Mouse (Mus musculus): Measurements from ENCODE around the gene Alkbh6. TPM values are rescaled to one million over a fixed set of nuclear protein-coding genes. Genes with fewer than 3 reads are reported as not detected.
A peak's percentile ranks its signal among the peaks of the same experiment; 100 is the strongest.

Gene Alkbh6
- polyA plus RNA-seq, 1 experiment from 2014 or later, result 107 TPM

- no peak overlapping the region for H3K4me3 ChIP-seq
- H3K27ac ChIP-seq, result no peak overlapping the region
- 28% methylated on average over 21 of the region's 21 CpGs for WGBS
- peaks cover 37% of the 10 kb centered on the region for H3K27me3 ChIP-seq (ENCODE audit: low read depth, poor library complexity, severe bottlenecking)
- peak; percentile 90 for DNase-seq (ENCODE audit: low spot score)
- peaks cover 8% of the 10 kb centered on the region; the same call in 1 of the 2 replicates for H3K4me1 ChIP-seq
- H3K36me3 ChIP-seq, result no peaks in the 10 kb centered on the region
- no peaks in the 10 kb centered on the region for H3K9me3 ChIP-seq (replicated peaks)
Observed at GRCm38 (mm10) chr7:30346635-30347379, 38.3 kb downstream of the Alkbh6 start.

- H3K4me3 ChIP-seq, result no peak overlapping the region
- H3K27me3 ChIP-seq (ENCODE audit: low read depth, poor library complexity, severe bottlenecking), result peaks cover 37% of the 10 kb centered on the region
- peaks cover 8% of the 10 kb centered on the region; the same call in 1 of the 2 replicates for H3K4me1 ChIP-seq
- H3K9me3 ChIP-seq (replicated peaks), result no peaks in the 10 kb centered on the region
- no peak overlapping the region for H3K27ac ChIP-seq
- 2% methylated on average over 30 of the region's 30 CpGs for WGBS
- peak; percentile 81 for DNase-seq (ENCODE audit: low spot score)
- H3K36me3 ChIP-seq, result no peaks in the 10 kb centered on the region
Observed at GRCm38 (mm10) chr7:30347828-30348227, 39.3 kb downstream of the Alkbh6 start.

DNA sequence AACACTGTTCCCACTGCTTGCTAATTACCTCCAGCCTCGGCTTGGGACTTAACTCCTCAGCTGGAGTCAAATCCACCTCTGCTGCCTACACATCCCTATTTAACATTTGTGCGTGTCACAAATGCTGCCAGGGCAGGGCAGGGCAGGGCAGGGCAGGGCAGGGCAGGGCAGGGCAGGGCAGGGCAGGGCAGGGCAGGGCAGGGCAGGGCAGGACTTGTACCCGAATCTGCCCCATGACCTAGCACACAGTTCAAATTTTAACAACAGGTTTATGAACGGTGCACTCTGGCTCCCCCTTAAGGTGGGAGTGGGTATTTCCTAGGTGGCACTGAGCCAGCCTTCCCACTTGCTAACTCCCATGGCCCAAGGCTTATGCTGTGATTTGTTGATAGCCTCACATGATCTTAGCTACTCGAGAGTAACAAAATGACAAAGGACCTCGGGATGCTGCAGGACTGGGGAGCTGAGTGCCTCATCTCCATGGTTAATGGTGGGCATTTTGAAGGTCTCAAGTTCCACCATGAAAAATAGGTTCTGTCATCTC, 44.8 kb downstream of the Alkbh6 start:
- Histone ChIP-seq H3K27me3 (ENCODE audit: low read depth, poor library complexity, severe bottlenecking) (peaks cover 20% of the 10 kb centered on the region), H3K4me1 (peaks cover 9% of the 10 kb centered on the region; the same call in 1 of the 2 replicates), H3K9me3 (replicated peaks) (no peaks in the 10 kb centered on the region), H3K4me3 (no peak overlapping the region), H3K36me3 (peaks cover 9% of the 10 kb centered on the region; the same call in 1 of the 2 replicates), H3K27ac (no peak overlapping the region)
- WGBS, result 20% methylated on average over 6 of the region's 6 CpGs
- DNase-seq (ENCODE audit: low spot score), result peak; percentile 63

- Histone ChIP-seq H3K36me3 (peaks cover 9% of the 10 kb centered on the region; the same call in 1 of the 2 replicates), H3K4me3 (no peak overlapping the region), H3K9me3 (replicated peaks) (no peaks in the 10 kb centered on the region), H3K4me1 (peaks cover 9% of the 10 kb centered on the region; the same call in 1 of the 2 replicates), H3K27me3 (ENCODE audit: low read depth, poor library complexity, severe bottlenecking) (peaks cover 12% of the 10 kb centered on the region), H3K27ac (no peak overlapping the region)
- DNase-seq (ENCODE audit: low spot score), result no peak
- WGBS, result 67% methylated on average over 4 of the region's 4 CpGs
Observed at GRCm38 (mm10) chr7:30354059-30354458, 45.5 kb downstream of the Alkbh6 start.

GRCm38 (mm10) chr7:30358378-30359186, 50.1 kb downstream of the Alkbh6 start:
- Histone ChIP-seq H3K36me3 (peaks cover 26% of the 10 kb centered on the region), H3K4me1 (peaks cover 48% of the 10 kb centered on the region), H3K4me3 (no peak overlapping the region), H3K27ac (no peak overlapping the region), H3K27me3 (ENCODE audit: low read depth, poor library complexity, severe bottlenecking) (0 out of 2 replicates have a peak, but pooled peaks cover 5% of the 10 kb centered on the region), H3K9me3 (replicated peaks) (no peaks in the 10 kb centered on the region)
- WGBS, result 76% methylated on average over 7 of the region's 7 CpGs
- DNase-seq (ENCODE audit: low spot score), result no peak

DNA sequence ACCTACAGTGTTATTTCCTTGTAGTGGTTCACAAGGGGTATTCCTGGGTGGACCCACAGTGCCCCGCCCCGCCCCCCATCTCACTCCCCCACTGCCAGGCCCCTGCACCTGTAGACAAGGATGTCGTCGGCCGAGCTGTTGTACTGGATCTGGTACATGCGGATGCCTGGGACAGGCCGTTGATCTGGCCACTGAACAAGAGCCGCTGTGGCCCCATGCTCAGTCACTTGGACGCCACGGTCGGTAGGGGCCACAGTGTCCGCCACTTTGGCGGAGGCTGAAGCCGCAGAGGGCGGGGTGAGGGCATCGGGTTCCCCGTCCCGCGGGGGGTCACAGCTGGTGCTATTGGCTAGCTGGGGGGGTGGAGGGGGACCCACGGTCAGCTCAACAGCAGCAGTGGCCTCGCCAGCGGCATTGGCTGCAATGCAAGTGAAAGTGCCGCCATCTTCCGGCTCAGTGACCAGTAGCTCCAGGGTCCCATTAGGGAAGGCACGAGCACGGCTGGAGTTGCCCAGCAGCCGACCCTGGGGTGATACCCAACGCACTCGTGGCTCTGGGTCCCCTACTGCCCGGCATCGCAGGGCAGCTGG, 50.9 kb downstream of the Alkbh6 start:
- Histone ChIP-seq H3K36me3 (peaks cover 26% of the 10 kb centered on the region), H3K27ac (no peak overlapping the region), H3K4me1 (peaks cover 42% of the 10 kb centered on the region), H3K4me3 (no peak overlapping the region), H3K9me3 (replicated peaks) (no peaks in the 10 kb centered on the region), H3K27me3 (ENCODE audit: low read depth, poor library complexity, severe bottlenecking) (peaks cover 13% of the 10 kb centered on the region)
- WGBS, result 85% methylated on average over 31 of the region's 31 CpGs
- DNase-seq (ENCODE audit: low spot score), result no peak

- Histone ChIP-seq H3K4me3 (no peak overlapping the region), H3K27ac (no peak overlapping the region), H3K36me3 (peaks cover 26% of the 10 kb centered on the region), H3K4me1 (peaks cover 39% of the 10 kb centered on the region), H3K9me3 (replicated peaks) (no peaks in the 10 kb centered on the region), H3K27me3 (ENCODE audit: low read depth, poor library complexity, severe bottlenecking) (peaks cover 20% of the 10 kb centered on the region)
- DNase-seq (ENCODE audit: low spot score), result no peak
- 92% methylated on average over 17 of the region's 17 CpGs for WGBS
Observed at GRCm38 (mm10) chr7:30360028-30360427, 51.5 kb downstream of the Alkbh6 start.

DNA sequence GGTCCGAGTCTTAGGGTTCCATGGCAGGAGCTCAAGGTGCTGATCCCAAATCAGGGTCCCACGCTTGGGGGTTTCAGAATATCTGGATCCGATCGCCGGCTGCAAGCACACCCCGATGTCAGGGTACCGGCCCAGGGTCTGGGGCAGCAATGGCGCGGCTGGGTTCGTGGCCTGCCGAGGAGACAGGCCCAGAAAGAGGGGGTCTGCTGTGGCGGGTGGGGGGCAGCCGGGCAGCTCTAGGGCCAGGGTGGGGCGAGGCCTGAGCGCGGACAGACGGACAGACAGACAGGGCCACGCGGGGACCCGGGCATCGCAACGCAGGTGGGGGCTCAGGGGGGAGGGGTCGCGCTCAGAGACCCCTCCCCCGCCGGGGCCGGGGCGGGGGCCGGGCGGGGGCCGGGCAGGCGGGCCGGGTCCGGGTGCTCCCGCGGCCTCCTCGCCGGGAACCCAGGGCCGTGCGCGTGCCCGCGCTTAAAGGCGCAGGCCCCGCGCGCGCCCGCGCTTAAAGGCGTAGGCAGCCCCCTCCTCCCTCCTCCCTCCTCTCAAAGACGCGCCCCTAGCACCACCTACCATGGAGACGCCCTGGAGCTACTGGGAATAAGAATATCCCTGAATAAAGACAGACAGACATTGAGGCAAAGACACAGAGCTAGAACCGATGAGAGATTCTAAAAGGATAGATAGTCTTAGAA, 54.3 kb downstream of the Alkbh6 start, which contains the start of gene Lrfn3:
Lrfn3 (minus strand) TSS at position 121 of the 692 bp plus-strand sequence.
- peaks cover 41% of the 10 kb centered on the region for H3K4me1 ChIP-seq
- DNase-seq (ENCODE audit: low spot score), result peak; percentile 83
- peaks cover 28% of the 10 kb centered on the region for H3K27me3 ChIP-seq (ENCODE audit: low read depth, poor library complexity, severe bottlenecking)
- H3K27ac ChIP-seq, result peak within 1 kb of the TSS; percentile 87
- H3K36me3 ChIP-seq, result peaks cover 17% of the 10 kb centered on the region
- peak within 1 kb of the TSS; percentile 81 for H3K4me3 ChIP-seq
- no peaks in the 10 kb centered on the region for H3K9me3 ChIP-seq (replicated peaks)
- WGBS, result under 1% methylated on average over 46 of the region's 55 CpGs

GRCm38 (mm10) chr7:30363344-30363738, 54.8 kb downstream of the Alkbh6 start:
- peaks cover 46% of the 10 kb centered on the region for H3K4me1 ChIP-seq
- no peaks in the 10 kb centered on the region for H3K9me3 ChIP-seq (replicated peaks)
- H3K27me3 ChIP-seq (ENCODE audit: low read depth, poor library complexity, severe bottlenecking), result peaks cover 28% of the 10 kb centered on the region
- peak overlapping the region; percentile 81 for H3K4me3 ChIP-seq
- H3K36me3 ChIP-seq, result peaks cover 17% of the 10 kb centered on the region
- H3K27ac ChIP-seq, result peak overlapping the region; percentile 87; the same call in 1 of the 2 replicates
- 69% methylated on average over 6 of the region's 6 CpGs for WGBS
- DNase-seq (ENCODE audit: low spot score), result no peak

Other genes starting within 250 kb of the Alkbh6 start
- 4.4 and 5.3 TPM in 2 replicates for gene Zfp82, start 235.8 kb upstream of the Alkbh6 start, polyA plus RNA-seq (2016; fragmentation: Nextera tagmentation; extraction: Ambion mirVana)
- gene Gm26920, start 218.3 kb upstream of the Alkbh6 start, polyA plus RNA-seq (2016; fragmentation: Nextera tagmentation; extraction: Ambion mirVana), result 2.4 and 3.3 TPM in 2 replicates
- gene Zfp566, start 218.2 kb upstream of the Alkbh6 start, polyA plus RNA-seq (2016; fragmentation: Nextera tagmentation; extraction: Ambion mirVana), result 20.5 and 23.6 TPM in 2 replicates
- 107 and 129 TPM in 2 replicates for gene Zfp260, start 213.9 kb upstream of the Alkbh6 start, polyA plus RNA-seq (2016; fragmentation: Nextera tagmentation; extraction: Ambion mirVana)
- gene Zfp382, start 186.8 kb upstream of the Alkbh6 start, polyA plus RNA-seq (2016; fragmentation: Nextera tagmentation; extraction: Ambion mirVana), result 7.9 and 10.3 TPM in 2 replicates
- 14.8 and 19.6 TPM in 2 replicates for gene Zfp146, start 139.0 kb upstream of the Alkbh6 start, polyA plus RNA-seq (2016; fragmentation: Nextera tagmentation; extraction: Ambion mirVana)
- gene Cox7a1, start 124.6 kb upstream of the Alkbh6 start, polyA plus RNA-seq (2016; fragmentation: Nextera tagmentation; extraction: Ambion mirVana), result 1.4 and 1.8 TPM in 2 replicates
- gene Capns1, start 109.9 kb upstream of the Alkbh6 start, polyA plus RNA-seq (2016; fragmentation: Nextera tagmentation; extraction: Ambion mirVana), result 57.6 and 66.5 TPM in 2 replicates
- gene Polr2i, start 76.8 kb upstream of the Alkbh6 start, polyA plus RNA-seq (2016; fragmentation: Nextera tagmentation; extraction: Ambion mirVana), result 170 and 175 TPM in 2 replicates
- 261 and 262 TPM in 2 replicates for gene Tbcb, start 76.4 kb upstream of the Alkbh6 start, polyA plus RNA-seq (2016; fragmentation: Nextera tagmentation; extraction: Ambion mirVana)
- gene Ovol3, start 73.0 kb upstream of the Alkbh6 start, polyA plus RNA-seq (2016; fragmentation: Nextera tagmentation; extraction: Ambion mirVana), result not detected in 2 replicates
- 0.15 and 0.25 TPM in 2 replicates for gene Thap8, start 28.6 kb upstream of the Alkbh6 start, polyA plus RNA-seq (2016; fragmentation: Nextera tagmentation; extraction: Ambion mirVana)
- 15.1 and 15.5 TPM in 2 replicates for gene Wdr62, start 28.3 kb upstream of the Alkbh6 start, polyA plus RNA-seq (2016; fragmentation: Nextera tagmentation; extraction: Ambion mirVana)
- gene Clip3, start 17.0 kb upstream of the Alkbh6 start, polyA plus RNA-seq (2016; fragmentation: Nextera tagmentation; extraction: Ambion mirVana), result 37.8 and 51.7 TPM in 2 replicates
- 52.9 and 92.3 TPM in 2 replicates for gene Syne4, start 6.1 kb downstream of the Alkbh6 start, polyA plus RNA-seq (2016; fragmentation: Nextera tagmentation; extraction: Ambion mirVana)
- gene E130208F15Rik, start 13.0 kb downstream of the Alkbh6 start, polyA plus RNA-seq (2016; fragmentation: Nextera tagmentation; extraction: Ambion mirVana), result 2.1 and 4.2 TPM in 2 replicates
- gene Sdhaf1, start 15.2 kb downstream of the Alkbh6 start, polyA plus RNA-seq (2016; fragmentation: Nextera tagmentation; extraction: Ambion mirVana), result 18.3 and 18.4 TPM in 2 replicates
- 4.0 and 4.2 TPM in 2 replicates for gene Lrfn3, start 54.1 kb downstream of the Alkbh6 start, polyA plus RNA-seq (2016; fragmentation: Nextera tagmentation; extraction: Ambion mirVana)
- 7.6 and 8.6 TPM in 2 replicates for gene Tyrobp, start 105.0 kb downstream of the Alkbh6 start, polyA plus RNA-seq (2016; fragmentation: Nextera tagmentation; extraction: Ambion mirVana)
- not detected in 2 replicates for gene Hcst, start 111.1 kb downstream of the Alkbh6 start, polyA plus RNA-seq (2016; fragmentation: Nextera tagmentation; extraction: Ambion mirVana)
- 0.55 and 1.2 TPM in 2 replicates for gene Nfkbid, start 113.0 kb downstream of the Alkbh6 start, polyA plus RNA-seq (2016; fragmentation: Nextera tagmentation; extraction: Ambion mirVana)
- 8.4 and 13.4 TPM in 2 replicates for gene Aplp1, start 136.8 kb downstream of the Alkbh6 start, polyA plus RNA-seq (2016; fragmentation: Nextera tagmentation; extraction: Ambion mirVana)
- not detected in 2 replicates for gene Kirrel2, start 149.0 kb downstream of the Alkbh6 start, polyA plus RNA-seq (2016; fragmentation: Nextera tagmentation; extraction: Ambion mirVana)
- not detected in 2 replicates for gene Nphs1, start 149.6 kb downstream of the Alkbh6 start, polyA plus RNA-seq (2016; fragmentation: Nextera tagmentation; extraction: Ambion mirVana)
- gene Prodh2, start 184.9 kb downstream of the Alkbh6 start, polyA plus RNA-seq (2016; fragmentation: Nextera tagmentation; extraction: Ambion mirVana), result not detected in 2 replicates
- gene Arhgap33, start 226.3 kb downstream of the Alkbh6 start, polyA plus RNA-seq (2016; fragmentation: Nextera tagmentation; extraction: Ambion mirVana), result 14.0 and 17.1 TPM in 2 replicates
- gene Hspb6, start 243.5 kb downstream of the Alkbh6 start, polyA plus RNA-seq (2016; fragmentation: Nextera tagmentation; extraction: Ambion mirVana), result 4.7 and 7.0 TPM in 2 replicates
- gene Proser3, start 243.6 kb downstream of the Alkbh6 start, polyA plus RNA-seq (2016; fragmentation: Nextera tagmentation; extraction: Ambion mirVana), result 17.8 and 21.6 TPM in 2 replicates

Data from limb, embryonic 10.5 days (tissue).